Mouse (Mus musculus): ENCODE data around the gene Vmn2r96.
A peak's percentile ranks its signal among the peaks of the same experiment; 100 is the strongest.
"Not testable (repeated sequence)": the region's sequence is repeated elsewhere in the genome, so short reads cannot be mapped to it uniquely, and the experiment has no call there.

The Vmn2r96 gene

DNA sequence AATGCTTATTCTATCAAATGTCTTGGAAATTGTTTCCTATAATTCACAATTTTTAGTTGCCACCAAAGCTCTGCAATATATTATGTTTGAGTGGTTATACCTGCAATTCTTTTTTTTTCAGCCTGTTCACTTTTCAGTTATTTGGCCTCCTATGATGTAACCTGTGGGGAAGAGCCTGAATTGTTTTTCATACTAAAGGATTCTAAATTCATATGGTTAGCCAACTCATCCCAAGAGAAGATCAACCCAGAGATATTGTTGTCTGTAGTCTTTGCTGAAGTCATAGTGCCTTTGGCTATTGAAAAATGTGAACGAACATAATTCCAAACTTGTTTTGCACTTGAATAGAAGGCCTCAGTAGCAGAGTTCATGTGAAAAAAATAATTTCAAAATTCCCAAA lies at the start of gene Vmn2r96:
Vmn2r96 (plus strand) TSS at position 301 of the 400 bp plus-strand sequence.
- H3K27me3 ChIP-seq (ENCODE audit: control insufficient read depth, insufficient read depth, low read length, poor library complexity, severe bottlenecking); DNase-seq (ENCODE audit: low read depth, low spot score); H3K36me3 ChIP-seq (ENCODE audit: control insufficient read depth, insufficient read depth, low read length, poor library complexity, severe bottlenecking): not testable (repeated sequence)

DNA sequence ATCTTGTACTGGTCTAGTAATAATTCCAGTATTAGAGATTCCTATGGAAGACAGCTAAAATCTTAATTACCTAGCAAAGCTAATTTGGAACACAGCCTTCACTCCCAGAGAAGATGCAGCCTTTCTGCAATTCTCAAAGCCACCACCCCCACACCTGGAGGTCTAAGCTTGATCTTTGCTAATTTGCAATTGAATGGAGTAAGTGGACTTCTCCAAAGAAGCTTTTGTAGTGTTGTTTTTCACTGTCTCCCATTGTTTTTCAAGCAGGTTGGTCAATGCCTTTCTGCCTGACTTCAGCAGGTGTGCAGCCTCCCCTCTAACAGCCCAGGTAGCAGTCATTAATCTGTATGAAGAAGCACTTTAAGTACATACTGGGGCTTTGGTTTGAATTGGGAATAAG lies 49.6 kb upstream of the Vmn2r96 start:
- DNase-seq (ENCODE audit: low read depth, low spot score) = no peak
- H3K36me3 ChIP-seq (ENCODE audit: control insufficient read depth, insufficient read depth, low read length, poor library complexity, severe bottlenecking) = no peaks in the 10 kb centered on the region
- H3K27me3 ChIP-seq (ENCODE audit: control insufficient read depth, insufficient read depth, low read length, poor library complexity, severe bottlenecking) = no peaks in the 10 kb centered on the region

DNA sequence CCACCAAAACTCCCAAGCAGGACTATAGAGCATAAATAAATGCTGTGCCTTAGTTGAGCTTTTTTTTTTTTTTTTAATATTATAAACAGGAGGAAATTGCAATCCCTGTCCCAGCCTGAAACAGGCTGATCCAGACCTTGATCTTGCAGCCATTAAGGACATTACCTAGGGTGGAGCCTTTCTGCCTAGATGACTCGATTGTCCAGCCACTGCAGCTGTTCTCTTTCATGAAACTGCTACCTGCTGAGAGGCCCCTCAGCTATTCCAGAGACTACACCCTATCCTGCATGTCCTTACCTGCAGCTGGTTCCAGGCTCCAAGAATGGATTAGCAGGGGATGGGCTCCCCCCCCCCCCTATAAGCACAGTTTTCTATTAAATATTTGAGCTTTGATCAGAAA lies 49.0 kb upstream of the Vmn2r96 start:
- DNase-seq (ENCODE audit: low read depth, low spot score) = no peak
- Histone ChIP-seq H3K27me3 (ENCODE audit: control insufficient read depth, insufficient read depth, low read length, poor library complexity, severe bottlenecking) (no peaks in the 10 kb centered on the region), H3K36me3 (ENCODE audit: control insufficient read depth, insufficient read depth, low read length, poor library complexity, severe bottlenecking) (no peaks in the 10 kb centered on the region)

DNA sequence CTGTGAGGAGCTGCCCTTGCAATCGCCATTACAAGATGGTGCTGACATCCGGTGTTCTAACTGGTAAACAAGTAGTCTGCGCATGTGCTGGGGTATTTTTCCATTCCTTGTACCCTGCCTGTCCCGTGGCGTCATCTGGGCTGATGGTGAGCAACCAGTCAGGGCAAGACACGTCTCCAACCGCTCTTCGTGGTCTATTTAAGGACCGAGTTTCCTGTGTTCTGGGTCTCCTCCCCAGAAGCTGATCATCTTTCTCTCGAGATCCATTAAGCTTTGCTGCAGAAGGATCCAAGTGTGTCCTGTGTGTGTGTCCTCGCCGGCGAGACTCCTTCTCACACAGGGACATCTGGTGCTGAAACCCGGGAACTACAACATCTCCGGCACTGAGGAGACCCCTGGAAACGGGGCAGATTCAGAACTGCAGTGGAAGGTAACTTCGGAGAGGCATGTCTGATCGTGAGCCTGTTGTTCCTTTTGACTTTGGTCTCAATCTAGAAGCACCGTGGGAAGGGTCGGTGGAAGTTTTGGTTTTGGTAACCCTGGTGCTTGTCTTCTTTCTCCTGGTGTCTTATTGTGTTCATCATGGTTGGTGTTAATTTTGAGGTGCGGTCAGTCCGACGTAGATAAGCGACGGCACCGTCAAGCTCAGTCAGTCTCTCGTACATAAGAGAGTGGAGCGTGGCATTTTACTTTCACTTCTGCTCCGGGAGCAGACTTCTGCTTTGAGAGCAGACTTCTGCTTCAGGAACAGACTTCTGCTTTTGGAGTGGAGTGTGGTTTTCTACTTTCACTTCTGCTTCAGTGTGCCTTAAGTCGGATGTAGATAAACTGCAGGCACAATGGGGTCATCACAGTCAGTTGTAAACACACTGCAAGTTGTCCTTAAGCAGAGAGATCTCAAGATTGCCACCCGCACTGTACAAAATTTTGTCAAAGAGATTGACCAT lies 14.5 kb upstream of the Vmn2r96 start:
- DNase-seq (ENCODE audit: low read depth, low spot score) = peak; percentile 80
- H3K27me3 ChIP-seq (ENCODE audit: control insufficient read depth, insufficient read depth, low read length, poor library complexity, severe bottlenecking) = not testable (repeated sequence)

DNA sequence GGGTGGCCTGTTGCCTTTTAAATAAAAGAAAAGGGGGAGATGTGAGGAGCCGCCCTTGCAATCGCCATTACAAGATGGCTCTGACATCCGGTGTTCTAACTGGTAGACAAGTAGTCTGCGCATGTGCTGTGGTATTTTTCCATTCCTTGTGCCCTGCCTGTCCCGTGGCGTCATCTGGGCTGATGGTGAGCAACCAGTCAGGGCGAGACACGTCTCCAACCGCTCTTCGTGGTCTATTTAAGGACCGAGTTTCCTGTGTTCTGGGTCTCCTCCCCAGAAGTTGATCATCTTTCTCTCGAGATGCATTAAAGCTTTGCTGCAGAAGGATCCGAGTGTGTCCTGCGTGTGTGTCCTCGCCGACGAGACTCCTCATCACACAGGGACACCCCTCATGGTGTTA lies 6.8 kb upstream of the Vmn2r96 start:
- not testable (repeated sequence) for DNase-seq (ENCODE audit: low read depth, low spot score); H3K36me3 ChIP-seq (ENCODE audit: control insufficient read depth, insufficient read depth, low read length, poor library complexity, severe bottlenecking); H3K27me3 ChIP-seq (ENCODE audit: control insufficient read depth, insufficient read depth, low read length, poor library complexity, severe bottlenecking)

More for the DNA sequence above, 14.5 kb upstream of the Vmn2r96 start:
- H3K36me3 ChIP-seq (ENCODE audit: control insufficient read depth, insufficient read depth, low read length, poor library complexity, severe bottlenecking) = not testable (repeated sequence)

DNA sequence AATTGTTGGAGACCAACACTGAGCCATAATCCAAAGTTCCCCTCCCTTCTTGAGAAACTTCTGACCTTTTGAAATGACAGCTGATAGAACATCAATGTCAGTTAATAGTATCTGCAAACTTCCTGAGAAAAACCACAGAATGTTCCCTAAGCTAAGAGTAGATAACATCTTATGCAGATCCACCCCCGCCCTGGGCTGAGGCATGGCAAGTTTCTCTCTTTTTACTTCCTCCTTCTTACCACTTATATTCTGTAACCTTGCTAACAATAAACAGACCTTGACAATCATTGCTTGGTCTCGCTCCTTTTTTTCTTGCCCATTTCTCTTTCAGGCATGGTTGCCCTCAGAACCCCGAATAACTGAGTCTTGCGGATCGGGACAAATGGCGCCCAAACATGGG lies 42.2 kb downstream of the Vmn2r96 start:
- not testable (repeated sequence) for H3K36me3 ChIP-seq (ENCODE audit: control insufficient read depth, insufficient read depth, low read length, poor library complexity, severe bottlenecking); H3K27me3 ChIP-seq (ENCODE audit: control insufficient read depth, insufficient read depth, low read length, poor library complexity, severe bottlenecking)
- peak; percentile 1 for DNase-seq (ENCODE audit: low read depth, low spot score)

DNA sequence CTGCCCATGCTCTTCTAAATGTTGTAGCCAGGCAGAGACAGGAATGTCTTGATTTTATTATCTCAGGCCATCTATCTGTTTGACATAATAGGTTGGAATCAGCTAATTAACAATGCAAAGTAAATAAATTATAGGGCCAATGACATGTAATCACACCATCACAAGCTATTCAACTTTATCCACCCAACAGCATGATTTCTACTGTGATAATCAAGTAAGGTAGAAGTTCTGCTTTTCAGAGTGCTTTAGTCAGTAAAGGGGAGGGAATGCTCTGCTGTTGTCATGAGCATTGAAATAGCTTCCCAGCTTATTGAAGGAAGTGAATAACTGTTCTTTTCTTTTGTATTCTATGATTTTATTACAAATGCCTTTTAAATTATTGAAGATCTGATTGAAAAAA lies 53.6 kb downstream of the Vmn2r96 start:
- DNase-seq (ENCODE audit: low read depth, low spot score) = no peak
- Histone ChIP-seq H3K27me3 (ENCODE audit: control insufficient read depth, insufficient read depth, low read length, poor library complexity, severe bottlenecking) (no peaks in the 10 kb centered on the region), H3K36me3 (ENCODE audit: control insufficient read depth, insufficient read depth, low read length, poor library complexity, severe bottlenecking) (no peaks in the 10 kb centered on the region)

Data from splenic B cell, adult 2 months (primary cell).